Mouse (Mus musculus): Measurements from ENCODE around the gene Lrmda.

DNA sequence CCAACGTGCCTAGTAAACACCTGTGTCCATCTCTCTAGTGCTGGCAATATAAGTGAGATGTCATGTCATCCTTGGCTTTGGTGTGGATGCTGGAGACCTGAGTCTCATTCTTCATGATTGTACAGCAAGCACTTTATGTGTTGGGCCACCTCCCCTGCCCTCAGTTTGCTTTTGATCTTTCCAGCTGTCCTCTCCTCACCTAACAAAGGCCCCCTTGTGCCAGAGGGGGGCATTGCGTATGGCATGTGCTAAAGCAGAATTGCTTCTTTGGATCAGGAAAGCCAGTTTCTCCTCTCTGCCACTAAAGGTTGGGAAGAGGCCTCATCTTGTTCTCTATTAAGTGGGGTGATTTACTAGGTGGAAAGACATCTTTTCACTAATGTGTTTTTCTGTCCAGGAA is 264.2 kb downstream of the Lrmda start:
- TF ChIP-seq CTCF (IDR thresholded peaks at IDR 0.05; ENCODE audit: low read depth) (peak; percentile 43), EP300 (IDR thresholded peaks at IDR 0.05; ENCODE audit: low read depth) (no peak)

Data from heart, postnatal 0 days (tissue).